Mouse (Mus musculus) embryonic fibroblast, embryonic 13.5 days (primary cell): ENCODE results near the gene Fbxl3.

Source experiments
- CTCF ChIP-seq: IDR thresholded peaks from 2 replicates; pipeline ENCODE4 v1.5.1; 2011; ENCODE audit warnings: mild to moderate bottlenecking, control low read depth, low read length, moderate library complexity, borderline replicate concordance; ENCODE audit not compliant: insufficient read depth
- POLR2A ChIP-seq: IDR thresholded peaks from 2 replicates; pipeline ENCODE4 v1.6.1; 2011; ENCODE audit warnings: low read depth, mild to moderate bottlenecking, control low read depth, low read length, moderate library complexity

DNA sequence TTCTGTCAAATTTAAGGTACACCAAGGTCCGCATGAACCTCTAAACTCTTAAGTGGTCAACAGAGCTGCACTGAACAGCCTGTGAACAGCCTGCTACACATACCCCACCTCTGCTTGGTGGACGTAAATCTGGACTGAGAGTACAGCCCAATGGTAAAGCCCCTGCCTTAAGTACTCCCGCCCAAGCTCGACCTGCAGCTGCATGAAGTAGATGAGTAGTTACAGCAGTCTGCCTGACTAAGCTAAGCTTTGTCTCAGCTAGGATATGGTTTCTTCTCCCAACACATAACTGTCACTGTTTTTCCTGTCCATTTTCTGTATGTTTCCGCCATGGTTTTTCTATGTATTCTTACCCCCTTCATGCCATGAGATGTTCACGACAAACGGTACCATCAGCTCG lies 3.5 kb downstream of the Fbxl3 start:
- TF ChIP-seq CTCF = no peak
- TF ChIP-seq POLR2A = no peak
